Mouse (Mus musculus): ENCODE measurements at regions not wholly inside any gene's neighbourhood (a gene's known extent, or its start where the extent isn't known, plus 50 kb on each side); places are given as distances from the start of the nearest gene placed in this dataset.

- no peak for TF ChIP-seq CTCF (IDR thresholded peaks at IDR 0.05; ENCODE audit: low read depth, low read length)
- TF ChIP-seq POLR2A (IDR thresholded peaks at IDR 0.05; ENCODE audit: extremely low read depth, insufficient read depth, low read length): no peak
Measured at GRCm38 (mm10) chr12:79880346-79880745, 232.5 kb downstream of the Zfp36l1 start.
